Mouse (Mus musculus) small intestine, adult 2 months (tissue): ENCODE results near the gene Klf2. TPM values are rescaled to one million over a fixed set of nuclear protein-coding genes. Genes with fewer than 3 reads are reported as not detected.
A peak's percentile ranks its signal among the peaks of the same experiment; 100 is the strongest.

Experiments used
- H3K27ac ChIP-seq: fragments of 200-500 bp; 2 replicates; pipeline ENCODE4 v1.5.1; 2012; ENCODE audit warnings: low read depth, low read length, control low read depth, inconsistent platforms; ENCODE audit not compliant: insufficient read depth
- H3K27me3 ChIP-seq: fragments of 200-500 bp; 2 replicates; pipeline ENCODE4 v1.6.1; 2012; ENCODE audit warnings: mild to moderate bottlenecking, moderate library complexity, low read length, inconsistent platforms; ENCODE audit not compliant: control insufficient read depth, insufficient read depth
- H3K36me3 ChIP-seq: fragments of 200-500 bp; 2 replicates; pipeline ENCODE4 v1.6.1; 2012; ENCODE audit warnings: mild to moderate bottlenecking, low read length, control low read depth, inconsistent platforms; ENCODE audit not compliant: control insufficient read depth, insufficient read depth
- H3K4me1 ChIP-seq: fragments of 200-500 bp; 2 replicates; pipeline ENCODE4 v1.6.1; 2012; ENCODE audit warnings: low read length, inconsistent platforms, mixed read lengths; ENCODE audit not compliant: control insufficient read depth, insufficient read depth, insufficient read length
- H3K4me3 ChIP-seq: fragments of 200-500 bp; 2 replicates; pipeline ENCODE4 v1.5.1; 2012; ENCODE audit warnings: low read depth, mild to moderate bottlenecking, control low read depth, inconsistent platforms, low read length, moderate library complexity
- CTCF ChIP-seq: fragments of 200-500 bp; IDR thresholded peaks from 2 replicates; pipeline ENCODE4 v1.5.1; 2012; ENCODE audit warnings: low read depth, mild to moderate bottlenecking, control low read depth, inconsistent platforms, low read length, moderate library complexity, mixed read lengths; ENCODE audit not compliant: insufficient replicate concordance, insufficient read length; ENCODE audit errors: extremely low read depth
- POLR2A ChIP-seq: fragments of 200-500 bp; IDR thresholded peaks from 2 replicates; pipeline ENCODE4 v1.6.1; 2012; ENCODE audit warnings: low read depth, mild to moderate bottlenecking, control low read depth, inconsistent platforms, low read length, moderate library complexity
- WGBS: fragments of 180-500 bp; shearing (Covaris S2); methylation state at CpG from one replicate; pipeline ENCODE4 v1.1.7; 2018; 5-methylcytosine and 5-hydroxymethylcytosine counted together
- polyA plus RNA-seq: library from polyadenylated mRNA; depleted of rRNA; stranded (reverse); fragments of >200 nt; gene quantifications from 2 replicates; pipeline ENCODE4 v1.2.3, GENCODE M21; 2012; rRNA removed

Klf2 gene
- polyA plus RNA-seq, 1 experiment = 24.7 TPM

DNA sequence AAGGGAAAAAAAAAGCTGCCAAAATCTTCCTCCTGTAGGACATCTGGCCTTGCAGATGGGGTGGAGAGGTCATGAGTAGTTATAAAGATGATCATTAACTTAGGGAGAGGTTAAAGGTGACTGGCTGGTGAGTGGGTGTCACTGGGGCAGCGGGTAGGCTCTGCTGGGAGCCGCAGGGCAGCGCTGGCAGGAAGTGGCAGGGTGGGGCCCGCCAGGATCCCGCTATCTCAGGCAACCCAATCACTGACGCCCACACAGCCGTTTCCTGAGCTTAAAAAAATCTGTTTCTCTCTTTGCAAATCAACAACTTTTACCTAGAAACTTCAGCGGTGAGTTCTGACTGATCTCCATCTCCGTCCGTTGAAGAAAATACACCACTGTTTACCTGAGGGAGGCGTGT lies 35.4 kb downstream of the Klf2 start:
- TF ChIP-seq POLR2A (no peak), CTCF (no peak)
- no peaks in the 10 kb centered on the region for H3K27me3 ChIP-seq

DNA sequence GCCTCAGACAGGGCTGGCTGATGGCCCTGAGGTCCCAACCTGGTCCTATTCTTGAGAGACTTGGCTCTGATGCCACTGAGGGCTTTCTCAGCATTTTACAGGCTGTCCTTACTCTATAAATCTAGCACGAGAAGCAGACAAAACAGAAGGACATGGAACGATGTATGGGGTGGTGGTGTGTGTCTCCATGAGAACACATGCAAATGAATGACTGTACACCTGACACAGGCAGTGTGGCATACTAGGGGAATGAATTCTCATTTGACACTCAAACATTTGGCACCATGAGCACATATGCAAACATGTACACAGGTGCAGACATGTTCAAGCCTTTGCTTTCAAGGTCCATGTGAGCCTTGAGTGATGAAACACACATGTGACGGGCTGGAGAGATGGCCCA lies 37.8 kb downstream of the Klf2 start:
- H3K4me3 ChIP-seq = no peak overlapping the region
- peaks cover 10% of the 10 kb centered on the region for H3K36me3 ChIP-seq
- TF ChIP-seq POLR2A (no peak), CTCF (no peak)
- WGBS = 96% methylated on average over 3 of the region's 3 CpGs
- peaks cover 6% of the 10 kb centered on the region for H3K4me1 ChIP-seq
- no peak overlapping the region for H3K27ac ChIP-seq
- no peaks in the 10 kb centered on the region for H3K27me3 ChIP-seq

More for the DNA sequence above, 35.4 kb downstream of the Klf2 start:
- Histone ChIP-seq H3K4me3 (no peak overlapping the region), H3K4me1 (peaks cover 6% of the 10 kb centered on the region), H3K27ac (peak overlapping the region; percentile 46), H3K36me3 (peaks cover 8% of the 10 kb centered on the region)
- 71% methylated on average over 11 of the region's 11 CpGs for WGBS

DNA sequence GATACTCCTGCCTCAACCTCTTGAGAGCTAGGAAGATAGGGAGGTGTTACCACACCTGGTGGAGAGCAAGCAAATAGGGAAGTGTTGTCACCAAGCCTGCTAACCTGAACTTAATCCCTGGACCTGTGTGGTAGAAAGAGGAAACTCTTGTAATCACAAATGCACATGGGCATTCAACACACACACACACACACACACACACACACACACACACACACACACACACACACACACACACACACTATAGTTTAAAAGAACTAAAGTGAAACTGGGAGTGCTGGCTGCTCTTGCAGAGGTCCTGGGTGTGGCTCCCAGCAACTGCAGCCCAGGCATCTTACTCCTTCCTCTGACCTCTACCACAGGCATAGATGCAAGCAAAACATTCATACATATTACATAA lies 41.3 kb downstream of the Klf2 start:
- Histone ChIP-seq H3K36me3 (peaks cover 20% of the 10 kb centered on the region), H3K4me1 (peaks cover 3% of the 10 kb centered on the region), H3K4me3 (no peak overlapping the region), H3K27ac (no peak overlapping the region), H3K27me3 (no peaks in the 10 kb centered on the region)
- no peak for TF ChIP-seq CTCF
- TF ChIP-seq POLR2A = no peak

DNA sequence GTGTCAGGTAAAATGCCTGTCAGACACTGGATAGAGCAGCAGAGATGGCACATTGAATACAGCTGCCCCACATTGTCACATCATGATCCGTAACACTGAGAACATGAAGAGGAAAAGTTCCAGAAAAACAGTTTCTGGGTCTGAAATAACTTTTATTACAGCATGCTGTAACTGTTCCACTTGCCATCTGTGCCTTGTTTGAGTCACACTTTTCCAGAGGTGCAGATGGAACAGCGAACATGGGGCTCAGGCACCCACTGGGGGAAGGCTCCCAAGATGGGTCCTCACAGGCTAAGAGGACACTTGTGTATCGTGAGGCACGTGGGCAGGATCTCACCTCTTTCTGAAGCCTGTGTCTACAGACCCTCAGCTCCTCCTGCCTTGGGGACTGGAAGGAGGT lies 43.9 kb downstream of the Klf2 start:
- Histone ChIP-seq H3K27ac (no peak overlapping the region), H3K4me3 (no peak overlapping the region), H3K4me1 (no peaks in the 10 kb centered on the region), H3K36me3 (peaks cover 18% of the 10 kb centered on the region), H3K27me3 (no peaks in the 10 kb centered on the region)
- TF ChIP-seq POLR2A = no peak
- TF ChIP-seq CTCF = no peak
- WGBS = 95% methylated on average over 4 of the region's 4 CpGs

DNA sequence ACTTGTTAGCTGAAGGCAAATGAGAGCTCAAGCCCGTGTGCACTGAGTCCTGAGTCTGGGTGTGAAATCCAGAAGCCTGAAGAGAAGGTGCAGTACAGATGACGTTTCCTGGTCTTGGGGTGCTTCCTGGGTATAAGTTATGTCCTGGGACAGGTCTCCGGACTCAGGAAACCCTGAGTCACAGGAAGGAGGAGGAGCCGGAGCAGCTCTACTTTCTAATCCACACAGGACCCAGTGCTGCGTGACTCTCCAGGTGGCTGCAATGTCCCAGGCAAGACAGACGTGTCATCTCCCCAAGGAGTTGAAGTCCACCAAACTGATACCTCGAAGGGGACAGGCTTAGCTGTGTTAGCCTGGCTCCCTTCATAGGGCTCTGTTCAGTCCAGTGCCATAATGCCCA lies 44.6 kb downstream of the Klf2 start:
- Histone ChIP-seq H3K4me3 (no peak overlapping the region), H3K27ac (no peak overlapping the region), H3K36me3 (peaks cover 25% of the 10 kb centered on the region), H3K27me3 (no peaks in the 10 kb centered on the region), H3K4me1 (no peaks in the 10 kb centered on the region)
- TF ChIP-seq CTCF = no peak
- WGBS = 81% methylated on average over 7 of the region's 7 CpGs

DNA sequence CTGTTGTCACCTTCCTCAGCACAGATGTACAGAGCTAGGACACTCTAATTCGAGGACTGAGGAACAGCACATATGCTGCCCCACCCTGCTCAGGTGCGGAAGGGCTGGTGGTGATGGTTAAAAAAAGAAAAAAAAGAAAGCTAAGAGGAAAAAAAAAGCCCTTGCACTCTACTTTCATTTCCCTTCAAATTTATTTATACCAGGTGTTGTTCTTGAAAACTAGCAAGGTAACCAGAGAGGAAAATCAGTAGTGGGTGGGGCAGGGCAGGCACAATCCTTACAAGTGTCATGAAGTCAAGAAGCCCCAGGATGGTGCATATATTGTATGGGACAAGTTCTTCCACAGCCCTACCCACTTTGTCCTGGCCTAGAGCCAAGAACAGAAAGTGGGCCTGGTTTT lies 46.2 kb downstream of the Klf2 start:
- WGBS = 73% methylated on average over 2 of the region's 2 CpGs
- H3K4me1 ChIP-seq = no peaks in the 10 kb centered on the region
- no peak overlapping the region for H3K4me3 ChIP-seq
- TF ChIP-seq POLR2A = no peak
- no peak for TF ChIP-seq CTCF
- H3K36me3 ChIP-seq = peaks cover 34% of the 10 kb centered on the region
- H3K27ac ChIP-seq = no peak overlapping the region
- no peaks in the 10 kb centered on the region for H3K27me3 ChIP-seq

DNA sequence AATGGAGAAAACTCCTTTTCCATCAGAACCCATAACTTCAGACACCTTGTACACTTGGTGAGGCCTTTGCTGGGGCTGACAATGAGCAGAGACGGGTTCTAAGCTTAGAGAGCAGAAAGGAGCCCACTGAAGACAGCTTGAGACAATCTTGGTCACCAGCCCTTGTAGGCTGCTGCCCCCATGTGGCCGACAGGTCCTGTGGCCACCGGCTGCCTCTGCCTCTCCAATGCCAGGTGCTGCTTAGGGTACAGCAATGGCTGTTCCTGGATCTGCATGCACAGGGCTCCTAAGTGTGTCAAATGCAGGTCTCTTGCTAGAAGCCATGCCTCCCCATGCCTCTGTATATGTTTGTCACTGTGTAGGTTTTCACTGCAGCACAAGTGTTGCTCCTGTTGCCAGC lies 47.0 kb downstream of the Klf2 start:
- 3% methylated on average over 3 of the region's 3 CpGs for WGBS
- Histone ChIP-seq H3K4me1 (no peaks in the 10 kb centered on the region), H3K4me3 (no peak overlapping the region), H3K27ac (no peak overlapping the region), H3K27me3 (no peaks in the 10 kb centered on the region), H3K36me3 (peaks cover 40% of the 10 kb centered on the region)
- TF ChIP-seq POLR2A (no peak), CTCF (peak; percentile 91)

DNA sequence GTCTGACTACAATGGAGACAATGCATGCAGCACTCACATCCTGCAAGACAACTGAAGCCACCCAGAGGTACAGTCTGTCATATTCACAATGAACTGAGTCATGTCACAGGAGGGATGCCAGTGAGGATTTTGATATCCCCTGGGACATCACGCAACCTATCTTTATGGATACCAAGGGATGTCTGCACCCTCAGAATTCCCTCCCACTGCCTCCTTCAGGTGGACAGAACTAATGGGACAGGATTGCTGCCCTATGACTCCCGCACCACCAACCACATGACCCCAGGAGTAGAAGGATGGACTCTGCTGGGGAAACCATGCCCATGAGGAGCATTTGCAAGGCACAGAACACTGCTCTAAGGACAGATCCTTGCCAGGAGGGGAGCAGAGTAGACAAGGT lies 47.6 kb downstream of the Klf2 start:
- Histone ChIP-seq H3K4me1 (no peaks in the 10 kb centered on the region), H3K36me3 (peaks cover 44% of the 10 kb centered on the region), H3K27me3 (no peaks in the 10 kb centered on the region), H3K4me3 (no peak overlapping the region), H3K27ac (no peak overlapping the region)
- WGBS = 95% methylated on average over 2 of the region's 2 CpGs
- TF ChIP-seq CTCF = no peak
- TF ChIP-seq POLR2A = no peak

Other genes with a start within 250 kb of the Klf2 start
- not detected in 2 replicates for gene Olfr373, start 235.9 kb upstream of the Klf2 start, polyA plus RNA-seq
- gene Olfr374, start 212.0 kb upstream of the Klf2 start, polyA plus RNA-seq = not detected in 2 replicates
- 19.1 and 27.3 TPM in 2 replicates for gene Tpm4, start 184.1 kb upstream of the Klf2 start, polyA plus RNA-seq
- gene Rab8a, start 157.8 kb upstream of the Klf2 start, polyA plus RNA-seq = 22.5 and 58.9 TPM in 2 replicates
- gene Hsh2d, start 129.4 kb upstream of the Klf2 start, polyA plus RNA-seq = 1.4 and 3.3 TPM in 2 replicates
- gene Cib3, start 106.2 kb upstream of the Klf2 start, polyA plus RNA-seq = not detected in 2 replicates
- not detected in 2 replicates for gene Gm11034, start 105.4 kb upstream of the Klf2 start, polyA plus RNA-seq
- 19.7 and 35.5 TPM in 2 replicates for gene Fam32a, start 99.3 kb upstream of the Klf2 start, polyA plus RNA-seq
- 33.6 and 47.4 TPM in 2 replicates for gene Ap1m1, start 79.0 kb upstream of the Klf2 start, polyA plus RNA-seq
- 0.41 TPM in 1 of 2 replicates, not detected in the other for gene Gm10282, start 13.8 kb upstream of the Klf2 start, polyA plus RNA-seq
- gene Eps15l1, start 102.4 kb downstream of the Klf2 start, polyA plus RNA-seq = 14.5 and 27.0 TPM in 2 replicates
- not detected in 2 replicates for gene Calr3, start 124.8 kb downstream of the Klf2 start, polyA plus RNA-seq
- gene 1700030K09Rik, start 124.8 kb downstream of the Klf2 start, polyA plus RNA-seq = 1.8 and 3.2 TPM in 2 replicates
- gene Cherp, start 156.2 kb downstream of the Klf2 start, polyA plus RNA-seq = 32.8 and 43.8 TPM in 2 replicates
- gene Slc35e1, start 173.6 kb downstream of the Klf2 start, polyA plus RNA-seq = 87.7 and 167 TPM in 2 replicates
- gene Med26, start 229.2 kb downstream of the Klf2 start, polyA plus RNA-seq = 7.8 and 15.1 TPM in 2 replicates